Mouse (Mus musculus) midbrain, postnatal 0 days (tissue): ENCODE results near the gene Pigk. TPM values are rescaled to one million over a fixed set of nuclear protein-coding genes. Genes with fewer than 3 reads are reported as not detected.

ENCODE experiments used
- ATAC-seq: fragments of 200-750 bp; cut with Nextera tagmentation; 2 replicates; pipeline ENCODE4 v1.8.0; 2017; ENCODE audit warnings: moderate number of reproducible peaks, mild to moderate bottlenecking, moderate TSS enrichment, moderate library complexity; ENCODE audit not compliant: low FRiP score
- DNase-seq: peaks from one replicate; pipeline ENCODE4 v3.0.0-alpha.2; 2015; ENCODE audit warnings: low spot score
- H3K27ac ChIP-seq: fragments of 300-500 bp; sonication (generic); 2 replicates; pipeline ENCODE4 v1.5.1; 2014; ENCODE audit warnings: low read depth, mild to moderate bottlenecking, low read length, mixed read lengths
- H3K27me3 ChIP-seq: fragments of 300-500 bp; sonication (generic); 2 replicates; pipeline ENCODE4 v1.6.1; 2014; ENCODE audit warnings: low read length, control low read depth, mixed read lengths; ENCODE audit not compliant: insufficient read depth
- H3K36me3 ChIP-seq: fragments of 300-500 bp; sonication (generic); 2 replicates; pipeline ENCODE4 v1.6.1; 2014; ENCODE audit warnings: low read length, control low read depth, mixed read lengths; ENCODE audit not compliant: insufficient read depth
- H3K4me1 ChIP-seq: fragments of 300-500 bp; sonication (generic); 2 replicates; pipeline ENCODE4 v1.6.1; 2014; ENCODE audit warnings: mild to moderate bottlenecking, control low read depth, antibody characterized with exemption, low read length, mixed read lengths; ENCODE audit not compliant: insufficient read depth
- H3K4me2 ChIP-seq: fragments of 300-500 bp; sonication (generic); 2 replicates; pipeline ENCODE4 v1.6.1; 2014; ENCODE audit warnings: low read depth, mild to moderate bottlenecking, low read length, mixed read lengths; ENCODE audit not compliant: poor library complexity, severe bottlenecking
- H3K4me3 ChIP-seq: fragments of 300-500 bp; sonication (generic); 2 replicates; pipeline ENCODE4 v1.5.1; 2014; ENCODE audit warnings: low read depth, mild to moderate bottlenecking, low read length, moderate library complexity
- H3K9ac ChIP-seq: fragments of 300-500 bp; sonication (generic); replicated peaks from 2 replicates; pipeline ENCODE4 v1.6.1; 2014; ENCODE audit warnings: mild to moderate bottlenecking, low read length, moderate library complexity, mixed read lengths; ENCODE audit not compliant: poor library complexity, severe bottlenecking
- H3K9me3 ChIP-seq: fragments of 300-500 bp; sonication (generic); 2 replicates; pipeline ENCODE4 v1.6.1; 2016; ENCODE audit warnings: low read length, control low read depth
- CTCF ChIP-seq: IDR thresholded peaks from 2 replicates; pipeline ENCODE4 v1.5.1; 2016; ENCODE audit warnings: antibody characterized with exemption, mild to moderate bottlenecking
- WGBS: fragments of 180-500 bp; shearing (Covaris S2); extraction: QIAGEN DNeasy Blood & Tissue Kit; methylation state at CpG from one replicate; pipeline ENCODE4 v1.1.7; 2014; 5-methylcytosine and 5-hydroxymethylcytosine counted together
- polyA plus RNA-seq: library from polyadenylated mRNA; unstranded; fragments of >200 nt; fragmentation: Nextera tagmentation; extraction: Ambion mirVana; gene quantifications from 2 replicates; pipeline ENCODE4 v1.2.1, GENCODE M21; 2015
- total RNA-seq: library from RNA; depleted of rRNA; stranded (reverse); fragments of >200 nt; gene quantifications from 2 replicates; pipeline ENCODE4 v1.2.3, GENCODE M21; 2014

Pigk gene
- total and polyA plus RNA-seq, 2 experiments from 2014 or later, result 44.1 to 61.8 TPM

GRCm38 (mm10) chr3:152793006-152793405 is 79.1 kb downstream of the Pigk start:
- 85% methylated on average over 4 of the region's 4 CpGs for WGBS
- DNase-seq, result no peak
- H3K4me2 ChIP-seq, result no peak overlapping the region
- no peak overlapping the region for H3K27ac ChIP-seq
- no peak overlapping the region for H3K9ac ChIP-seq
- H3K9me3 ChIP-seq, result no peaks in the 10 kb centered on the region
- no peak for TF ChIP-seq CTCF
- no peaks in the 10 kb centered on the region for H3K4me1 ChIP-seq
- no peak overlapping the region for H3K4me3 ChIP-seq
- no peak for ATAC-seq
- peaks cover 2% of the 10 kb centered on the region; the same call in 1 of the 2 replicates for H3K36me3 ChIP-seq
- no peaks in the 10 kb centered on the region for H3K27me3 ChIP-seq

- no peaks in the 10 kb centered on the region for H3K27me3 ChIP-seq
- no peak overlapping the region for H3K9ac ChIP-seq
- no peaks in the 10 kb centered on the region for H3K9me3 ChIP-seq
- H3K4me1 ChIP-seq, result no peaks in the 10 kb centered on the region
- no peaks in the 10 kb centered on the region for H3K36me3 ChIP-seq
- no peak for TF ChIP-seq CTCF
- DNase-seq (no peak), ATAC-seq (no peak)
- WGBS, result 80% methylated on average over 4 of the region's 4 CpGs
- H3K4me3 ChIP-seq, result no peak overlapping the region
- H3K27ac ChIP-seq, result no peak overlapping the region
- H3K4me2 ChIP-seq, result no peak overlapping the region
Observed at GRCm38 (mm10) chr3:152796216-152796615, 82.3 kb downstream of the Pigk start.

GRCm38 (mm10) chr3:152797354-152797753 is 83.5 kb downstream of the Pigk start:
- TF ChIP-seq CTCF, result no peak
- no peak for ATAC-seq

GRCm38 (mm10) chr3:152799738-152800431 is 86.0 kb downstream of the Pigk start:
- no peak for ATAC-seq

More at GRCm38 (mm10) chr3:152797354-152797753, 83.5 kb downstream of the Pigk start:
- WGBS, result 21% methylated on average over 2 of the region's 2 CpGs
- Histone ChIP-seq H3K9ac (no peak overlapping the region), H3K4me3 (no peak overlapping the region), H3K4me2 (no peak overlapping the region), H3K36me3 (no peaks in the 10 kb centered on the region), H3K9me3 (no peaks in the 10 kb centered on the region), H3K27ac (no peak overlapping the region), H3K27me3 (no peaks in the 10 kb centered on the region), H3K4me1 (no peaks in the 10 kb centered on the region)
- no peak for DNase-seq

GRCm38 (mm10) chr3:152813905-152814304 is 100.0 kb downstream of the Pigk start:
- DNase-seq, result no peak
- H3K27me3 ChIP-seq, result no peaks in the 10 kb centered on the region
- H3K4me2 ChIP-seq, result no peak overlapping the region
- WGBS, result 76% methylated on average over 4 of the region's 4 CpGs
- H3K27ac ChIP-seq, result no peak overlapping the region
- no peaks in the 10 kb centered on the region for H3K9me3 ChIP-seq
- H3K4me3 ChIP-seq, result no peak overlapping the region
- no peaks in the 10 kb centered on the region; the same call in 1 of the 2 replicates for H3K36me3 ChIP-seq
- no peaks in the 10 kb centered on the region for H3K4me1 ChIP-seq
- ATAC-seq, result no peak
- no peak for TF ChIP-seq CTCF
- no peak overlapping the region for H3K9ac ChIP-seq

More at GRCm38 (mm10) chr3:152799738-152800431, 86.0 kb downstream of the Pigk start:
- no peaks in the 10 kb centered on the region for H3K4me1 ChIP-seq
- no peak overlapping the region for H3K27ac ChIP-seq
- no peaks in the 10 kb centered on the region for H3K27me3 ChIP-seq
- TF ChIP-seq CTCF, result peak; percentile 61
- H3K4me3 ChIP-seq, result no peak overlapping the region
- peak; percentile 34 for DNase-seq
- H3K4me2 ChIP-seq, result no peak overlapping the region
- 80% methylated on average over 9 of the region's 9 CpGs for WGBS
- H3K9me3 ChIP-seq, result no peaks in the 10 kb centered on the region
- H3K9ac ChIP-seq, result no peak overlapping the region
- H3K36me3 ChIP-seq, result no peaks in the 10 kb centered on the region

GRCm38 (mm10) chr3:152815110-152815509 is 101.2 kb downstream of the Pigk start:
- H3K4me1 ChIP-seq, result no peaks in the 10 kb centered on the region
- H3K4me2 ChIP-seq, result no peak overlapping the region
- no peak for TF ChIP-seq CTCF
- no peak overlapping the region for H3K9ac ChIP-seq
- no peaks in the 10 kb centered on the region for H3K27me3 ChIP-seq
- no peak for DNase-seq
- 94% methylated on average over 5 of the region's 5 CpGs for WGBS
- no peak overlapping the region for H3K4me3 ChIP-seq
- no peak for ATAC-seq
- H3K27ac ChIP-seq, result no peak overlapping the region
- H3K36me3 ChIP-seq, result no peaks in the 10 kb centered on the region; the same call in 1 of the 2 replicates
- no peaks in the 10 kb centered on the region for H3K9me3 ChIP-seq
